Mouse (Mus musculus) intestine, postnatal 0 days (tissue): ENCODE measurements around the gene Slc17a7. TPM values are rescaled to one million over a fixed set of nuclear protein-coding genes. Genes with fewer than 3 reads are reported as not detected.

Experiments
- ATAC-seq: fragments of 200-750 bp; cut with Nextera tagmentation; 2 replicates; pipeline ENCODE4 v1.8.0; 2017; ENCODE audit warnings: mild to moderate bottlenecking, moderate TSS enrichment, moderate library complexity
- H3K27ac ChIP-seq: fragments of 300-500 bp; sonication (generic); 2 replicates; pipeline ENCODE4 v1.5.1; 2014; ENCODE audit warnings: mild to moderate bottlenecking, low read depth, low read length, moderate library complexity
- H3K27me3 ChIP-seq: fragments of 300-500 bp; sonication (generic); replicated peaks from 2 replicates; pipeline ENCODE4 v1.6.1; 2014; ENCODE audit warnings: low read length, mixed read lengths; ENCODE audit not compliant: control insufficient read depth, insufficient read depth
- H3K36me3 ChIP-seq: fragments of 300-500 bp; sonication (generic); 2 replicates; pipeline ENCODE4 v1.6.1; 2014; ENCODE audit warnings: mild to moderate bottlenecking, moderate library complexity; ENCODE audit not compliant: control insufficient read depth, insufficient read depth
- H3K4me1 ChIP-seq: fragments of 300-500 bp; sonication (generic); replicated peaks from 2 replicates; pipeline ENCODE4 v1.6.1; 2014; ENCODE audit warnings: antibody characterized with exemption, low read length, mixed read lengths; ENCODE audit not compliant: control insufficient read depth, insufficient read depth
- H3K4me2 ChIP-seq: fragments of 300-500 bp; sonication (generic); replicated peaks from 2 replicates; pipeline ENCODE4 v1.6.1; 2014; ENCODE audit warnings: low read depth, mild to moderate bottlenecking, moderate library complexity
- H3K4me3 ChIP-seq: fragments of 300-500 bp; sonication (generic); 2 replicates; pipeline ENCODE4 v1.5.1; 2014; ENCODE audit warnings: low read depth, low read length
- H3K9ac ChIP-seq: fragments of 300-500 bp; sonication (generic); 2 replicates; pipeline ENCODE4 v1.6.1; 2014; ENCODE audit warnings: mild to moderate bottlenecking, low read depth, low read length
- H3K9me3 ChIP-seq: fragments of 300-500 bp; sonication (generic); 2 replicates; pipeline ENCODE4 v1.6.1; 2016; ENCODE audit warnings: mixed run types; ENCODE audit not compliant: control insufficient read depth
- CTCF ChIP-seq: sonication (generic); IDR thresholded peaks from 2 replicates; pipeline ENCODE4 v1.5.1; 2016; ENCODE audit warnings: low read depth, mild to moderate bottlenecking, control low read depth, antibody characterized with exemption, moderate library complexity
- WGBS: fragments of 180-500 bp; shearing (Covaris S2); extraction: QIAGEN DNeasy Blood & Tissue Kit; methylation state at CpG from one replicate; pipeline ENCODE4 v1.1.7; 2014; 5-methylcytosine and 5-hydroxymethylcytosine counted together
- polyA plus RNA-seq: library from polyadenylated mRNA; unstranded; fragments of >200 nt; fragmentation: Nextera tagmentation; extraction: Ambion mirVana; gene quantifications from 2 replicates; pipeline ENCODE4 v1.2.1, GENCODE M21; 2015

Slc17a7 gene
- polyA plus RNA-seq, 1 experiment from 2014 or later = not detected

DNA sequence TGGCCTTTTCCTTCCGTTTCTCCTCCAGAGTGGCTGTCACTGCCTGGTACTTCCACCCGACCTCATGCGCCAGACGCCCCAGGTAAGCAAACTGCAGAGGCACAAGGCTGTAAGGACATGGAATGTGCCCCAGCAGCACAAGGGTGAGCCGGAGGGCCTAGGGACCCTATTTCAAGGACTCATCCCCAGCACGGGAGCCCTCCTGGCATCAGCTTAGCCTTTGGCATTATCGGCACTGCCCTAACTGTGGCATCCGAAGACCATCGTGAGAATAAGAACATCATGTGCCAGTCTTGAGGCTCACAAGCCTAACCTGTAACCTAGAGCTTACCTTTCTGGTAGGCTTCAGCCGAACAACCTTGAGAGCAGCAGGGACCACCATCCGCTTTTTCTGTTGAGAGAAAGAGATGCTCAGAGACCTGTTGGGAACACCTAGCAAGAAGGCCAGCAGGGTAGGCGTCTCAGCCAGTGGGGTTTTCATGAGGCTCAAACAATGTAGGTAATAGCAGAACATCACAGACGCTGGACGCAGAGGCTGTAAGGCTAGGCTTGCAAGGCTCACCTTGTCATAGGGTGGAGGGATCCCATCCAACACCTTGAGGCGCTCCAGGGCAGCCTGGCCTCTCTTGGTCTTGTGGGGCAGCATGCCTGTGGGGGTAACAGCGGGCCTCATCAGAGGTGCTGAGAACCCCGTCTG, 37.5 kb upstream of the Slc17a7 start:
- Histone ChIP-seq H3K27me3 (no peaks in the 10 kb centered on the region), H3K9me3 (no peaks in the 10 kb centered on the region), H3K4me1 (peaks cover 5% of the 10 kb centered on the region; the same call in 1 of the 2 replicates), H3K4me2 (peak overlapping the region; percentile 83), H3K4me3 (peak overlapping the region; percentile 93; the same call in 1 of the 2 replicates), H3K36me3 (peaks cover 40% of the 10 kb centered on the region), H3K27ac (peak overlapping the region; percentile 66), H3K9ac (peak overlapping the region; percentile 93; the same call in 1 of the 2 replicates)
- TF ChIP-seq CTCF = no peak
- 54% methylated on average over 17 of the region's 17 CpGs for WGBS
- no peak for ATAC-seq

DNA sequence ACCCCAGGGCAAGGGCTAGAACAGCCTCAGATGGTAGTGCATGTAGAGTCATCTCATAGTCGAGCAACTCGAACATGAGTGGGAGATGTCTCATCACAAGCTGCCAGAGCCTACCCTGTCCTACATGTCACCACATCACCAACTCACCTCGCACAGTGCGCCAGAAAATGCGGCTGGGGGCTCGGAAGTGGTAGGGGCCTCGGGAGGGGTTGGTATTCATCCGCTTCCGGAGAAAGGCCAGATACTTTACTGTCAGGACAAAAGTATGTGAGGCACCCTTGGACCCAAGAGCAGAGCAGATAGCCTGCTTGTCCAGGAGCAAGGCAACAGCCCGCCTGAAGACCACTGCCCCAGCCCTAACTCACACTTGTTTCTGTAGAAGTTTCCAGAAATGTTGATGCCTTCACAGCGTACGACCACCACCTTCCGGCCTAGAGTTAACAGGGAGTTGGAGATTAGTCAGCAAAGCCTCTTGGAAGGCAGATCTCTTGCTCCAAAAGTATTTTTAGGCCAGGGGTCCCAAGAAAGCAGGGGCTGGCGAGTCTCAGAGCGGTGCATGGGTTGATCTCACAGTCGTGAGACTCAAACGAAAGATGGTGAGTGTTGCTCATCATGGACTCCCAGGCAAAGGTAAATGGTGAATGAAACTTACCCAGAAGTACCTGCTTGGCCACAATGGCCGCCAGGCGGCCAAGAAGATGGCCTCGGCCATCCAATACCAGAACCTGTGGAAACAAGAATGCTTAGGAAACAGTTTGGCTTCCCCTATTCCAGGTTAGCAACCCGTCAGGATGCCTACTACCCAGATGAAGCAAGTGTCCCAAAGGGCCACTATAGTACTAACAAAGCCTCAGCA, 36.7 kb upstream of the Slc17a7 start:
- Histone ChIP-seq H3K4me1 (peaks cover 3% of the 10 kb centered on the region; the same call in 1 of the 2 replicates), H3K36me3 (peaks cover 32% of the 10 kb centered on the region), H3K9me3 (no peaks in the 10 kb centered on the region), H3K9ac (peak overlapping the region; percentile 93), H3K4me2 (peak overlapping the region; percentile 83), H3K4me3 (peak overlapping the region; percentile 93), H3K27me3 (no peaks in the 10 kb centered on the region), H3K27ac (peak overlapping the region; percentile 66)
- peak; percentile 56 for TF ChIP-seq CTCF
- ATAC-seq = no peak
- 26% methylated on average over 21 of the region's 21 CpGs for WGBS

DNA sequence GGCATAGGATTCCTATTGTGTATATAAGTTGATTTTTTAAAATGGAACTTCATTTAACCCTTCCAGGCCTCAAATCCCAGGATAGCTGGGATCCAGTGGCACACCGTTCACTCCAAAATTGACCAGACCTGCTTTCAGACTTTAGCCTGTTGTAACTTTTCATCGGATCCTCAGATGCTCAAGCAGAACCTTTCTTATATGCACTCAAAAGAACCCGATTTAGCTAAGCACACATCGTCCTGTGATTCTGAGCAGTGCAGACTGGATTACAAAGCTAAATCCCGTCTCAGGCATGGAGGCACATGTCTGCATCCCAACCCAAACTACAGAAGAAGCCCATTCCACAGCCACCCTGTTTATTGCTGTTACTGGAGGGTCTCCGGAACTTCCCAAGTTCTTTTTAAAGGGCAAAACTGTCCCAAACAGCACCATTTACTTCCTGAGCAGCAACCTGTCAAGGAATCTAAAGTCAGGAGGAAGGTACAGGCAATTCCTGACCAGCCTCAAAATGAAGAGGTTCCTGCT, 36.0 kb upstream of the Slc17a7 start:
- peak overlapping the region; percentile 83 for H3K4me2 ChIP-seq
- WGBS = under 1% methylated on average over 6 of the region's 6 CpGs
- peak overlapping the region; percentile 93 for H3K4me3 ChIP-seq
- no peak for ATAC-seq
- H3K9me3 ChIP-seq = no peaks in the 10 kb centered on the region
- TF ChIP-seq CTCF = no peak
- no peaks in the 10 kb centered on the region for H3K27me3 ChIP-seq
- H3K36me3 ChIP-seq = peaks cover 26% of the 10 kb centered on the region
- peak overlapping the region; percentile 86 for H3K27ac ChIP-seq
- peak overlapping the region; percentile 93 for H3K9ac ChIP-seq
- H3K4me1 ChIP-seq = peaks cover 3% of the 10 kb centered on the region; the same call in 1 of the 2 replicates

DNA sequence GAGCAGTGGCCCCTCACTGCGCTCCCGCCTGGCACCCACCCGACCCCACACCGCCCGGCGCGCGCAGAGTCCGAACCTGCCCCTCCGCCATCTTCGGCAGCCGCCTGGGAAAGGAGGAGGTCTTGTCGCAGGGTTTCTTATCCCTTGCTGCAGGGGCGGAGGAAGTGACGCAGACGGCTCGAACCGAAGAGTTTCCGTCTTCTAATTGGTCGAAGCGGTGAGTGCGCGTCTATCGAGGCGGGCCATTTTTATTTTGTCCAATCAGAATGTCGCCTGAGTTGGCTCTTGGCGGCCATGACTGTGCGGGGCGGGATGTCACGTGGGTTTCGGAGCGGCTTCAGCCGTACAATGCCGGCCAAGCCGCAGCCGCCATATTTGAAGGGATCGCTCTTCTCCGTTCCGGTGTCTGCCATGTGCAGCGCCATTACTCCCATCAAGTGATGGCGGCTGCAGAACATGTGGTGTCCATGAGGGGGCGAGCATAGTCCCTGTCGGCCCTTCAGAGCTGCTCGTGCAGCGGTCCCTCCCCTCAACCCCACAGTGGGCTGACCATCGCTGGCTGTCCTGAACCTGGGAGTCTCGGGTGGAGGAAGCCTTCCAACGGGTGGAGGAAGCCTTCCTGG, 35.0 kb upstream of the Slc17a7 start, which contains the start of gene Rpl13a:
TSS of gene Rpl13a (minus strand) at position 138 of the 623 bp plus-strand sequence.
- peak; percentile 91 for TF ChIP-seq CTCF
- WGBS = under 1% methylated on average over 48 of the region's 48 CpGs
- peak within 1 kb of the TSS; percentile 93 for H3K4me3 ChIP-seq

DNA sequence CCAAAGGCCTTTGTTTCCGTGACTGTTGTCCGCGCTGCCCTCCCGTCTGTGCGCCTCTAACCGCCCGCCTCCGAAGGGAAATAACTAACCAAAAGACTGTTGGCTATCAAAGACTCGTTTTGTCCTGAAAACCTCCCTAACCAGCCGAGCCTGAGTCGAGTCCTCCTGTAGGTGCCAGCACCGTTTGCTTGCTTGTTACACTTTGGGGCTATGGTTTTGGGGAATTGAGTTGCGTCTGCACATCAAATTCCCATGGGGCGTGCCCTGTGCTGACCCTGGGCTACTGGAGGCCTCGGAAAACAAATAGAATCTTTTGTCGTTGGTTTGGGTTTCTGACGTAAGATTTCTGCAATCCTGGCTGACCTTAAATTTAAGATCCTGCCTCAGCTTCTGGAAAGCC, 34.4 kb upstream of the Slc17a7 start:
- WGBS = 1% methylated on average over 17 of the region's 17 CpGs
- H3K9ac ChIP-seq = peak overlapping the region; percentile 32; the same call in 1 of the 2 replicates
- no peak for TF ChIP-seq CTCF
- H3K27me3 ChIP-seq = no peaks in the 10 kb centered on the region
- peak; percentile 0; the same call in 1 of the 2 replicates for ATAC-seq
- peak overlapping the region; percentile 85 for H3K4me2 ChIP-seq
- H3K27ac ChIP-seq = peak overlapping the region; percentile 77
- H3K9me3 ChIP-seq = no peaks in the 10 kb centered on the region
- peaks cover 23% of the 10 kb centered on the region for H3K36me3 ChIP-seq
- H3K4me3 ChIP-seq = peak overlapping the region; percentile 93
- peaks cover 3% of the 10 kb centered on the region; the same call in 1 of the 2 replicates for H3K4me1 ChIP-seq

More for the DNA sequence above, 35.0 kb upstream of the Slc17a7 start, which contains the start of gene Rpl13a:
- Histone ChIP-seq H3K9me3 (no peaks in the 10 kb centered on the region), H3K36me3 (peaks cover 23% of the 10 kb centered on the region), H3K27me3 (no peaks in the 10 kb centered on the region), H3K4me1 (peaks cover 3% of the 10 kb centered on the region; the same call in 1 of the 2 replicates), H3K4me2 (peak within 1 kb of the TSS; percentile 85), H3K9ac (peak within 1 kb of the TSS; percentile 93), H3K27ac (peak within 1 kb of the TSS; percentile 86)
- ATAC-seq = peak; percentile 88
